Mouse (Mus musculus): ENCODE measurements around the gene Tfdp1. TPM values are rescaled to one million over a fixed set of nuclear protein-coding genes. Genes with fewer than 3 reads are reported as not detected.
A peak's percentile ranks its signal among the peaks of the same experiment; 100 is the strongest.

Tfdp1 gene
- total RNA-seq, 1 experiment from 2014 or later = 186 TPM

DNA sequence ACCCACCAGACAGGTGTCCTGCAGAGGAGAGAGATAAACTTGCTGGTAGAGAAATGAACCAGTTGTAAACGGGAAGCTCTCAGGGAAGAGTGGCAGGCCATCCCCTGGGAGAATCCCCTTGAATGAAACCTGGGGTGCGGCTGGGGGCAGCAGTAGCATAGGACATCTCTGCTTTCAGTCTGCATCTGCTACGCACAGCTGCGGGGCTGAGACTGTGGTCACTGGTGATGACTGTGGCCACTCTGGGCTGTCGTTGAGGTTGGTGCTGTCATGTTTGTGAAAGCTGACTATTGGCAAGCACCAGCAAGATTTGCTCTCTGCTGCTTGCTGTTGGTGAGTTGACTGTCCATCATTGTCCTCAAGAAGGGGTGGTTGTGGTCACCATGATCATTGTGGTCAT lies 13.0 kb downstream of the Tfdp1 start:
- no peak for ATAC-seq (replicated peaks; ENCODE audit: low read depth, poor library complexity, severe bottlenecking)

- no peak for ATAC-seq (replicated peaks; ENCODE audit: low read depth, poor library complexity, severe bottlenecking)
Observed at GRCm38 (mm10) chr8:13352601-13353000, 14.1 kb downstream of the Tfdp1 start.

- ATAC-seq (replicated peaks; ENCODE audit: low read depth, poor library complexity, severe bottlenecking) = peak; percentile 53
Observed at GRCm38 (mm10) chr8:13353155-13353833, 14.7 kb downstream of the Tfdp1 start.

GRCm38 (mm10) chr8:13353883-13354282 lies 15.3 kb downstream of the Tfdp1 start:
- ATAC-seq (replicated peaks; ENCODE audit: low read depth, poor library complexity, severe bottlenecking) = no peak

GRCm38 (mm10) chr8:13356221-13356620 lies 17.7 kb downstream of the Tfdp1 start:
- no peak for ATAC-seq (replicated peaks; ENCODE audit: low read depth, poor library complexity, severe bottlenecking)

GRCm38 (mm10) chr8:13356681-13357080 lies 18.1 kb downstream of the Tfdp1 start:
- ATAC-seq (replicated peaks; ENCODE audit: low read depth, poor library complexity, severe bottlenecking) = peak; percentile 24; the same call in 1 of the 2 replicates

DNA sequence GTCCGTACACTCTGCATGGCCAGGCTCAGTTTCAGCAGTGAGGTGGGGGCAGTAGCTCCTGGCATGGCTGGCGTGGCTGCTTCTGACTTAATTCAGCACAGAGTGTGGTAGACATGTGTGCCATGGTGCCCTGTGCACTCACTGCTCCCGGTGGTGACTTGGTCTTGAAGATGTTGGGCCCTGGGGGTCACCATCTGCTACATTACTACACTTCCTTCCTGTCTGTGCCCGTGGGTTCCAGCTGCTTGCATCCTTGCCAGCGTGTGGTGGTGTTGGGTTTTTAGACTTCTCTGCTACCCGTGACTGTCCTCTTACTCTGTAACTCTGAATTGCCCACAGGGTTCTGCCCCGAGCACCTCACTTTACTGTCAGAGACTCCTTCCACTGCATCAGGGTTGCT lies 21.7 kb downstream of the Tfdp1 start:
- peak; percentile 73 for ATAC-seq (replicated peaks; ENCODE audit: low read depth, poor library complexity, severe bottlenecking)

- ATAC-seq (replicated peaks; ENCODE audit: low read depth, poor library complexity, severe bottlenecking) = peak; percentile 42; the same call in 1 of the 2 replicates
Observed at GRCm38 (mm10) chr8:13361865-13362264, 23.3 kb downstream of the Tfdp1 start.

- ATAC-seq (replicated peaks; ENCODE audit: low read depth, poor library complexity, severe bottlenecking) = no peak
Observed at GRCm38 (mm10) chr8:13373151-13373662, 34.7 kb downstream of the Tfdp1 start.

DNA sequence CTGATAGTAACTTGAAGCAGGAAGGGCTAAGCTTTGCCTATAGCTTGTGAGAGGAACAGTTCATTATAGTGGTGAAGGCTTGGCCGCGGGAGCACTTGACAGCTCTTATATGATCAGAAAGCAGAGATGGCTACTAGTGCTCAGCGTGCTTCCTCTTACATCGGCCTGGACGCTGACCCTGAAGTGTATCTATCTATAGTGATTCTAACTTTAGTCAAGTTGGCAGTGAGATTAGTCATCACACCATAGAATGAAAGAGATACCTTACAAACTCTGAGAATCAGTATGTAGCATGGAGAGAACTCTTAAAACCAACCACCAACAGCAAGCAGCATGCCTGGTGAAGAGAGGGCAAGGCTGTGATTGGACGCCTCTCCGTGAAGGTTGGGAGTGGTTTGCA lies 43.1 kb downstream of the Tfdp1 start:
- no peak for ATAC-seq (replicated peaks; ENCODE audit: low read depth, poor library complexity, severe bottlenecking)

DNA sequence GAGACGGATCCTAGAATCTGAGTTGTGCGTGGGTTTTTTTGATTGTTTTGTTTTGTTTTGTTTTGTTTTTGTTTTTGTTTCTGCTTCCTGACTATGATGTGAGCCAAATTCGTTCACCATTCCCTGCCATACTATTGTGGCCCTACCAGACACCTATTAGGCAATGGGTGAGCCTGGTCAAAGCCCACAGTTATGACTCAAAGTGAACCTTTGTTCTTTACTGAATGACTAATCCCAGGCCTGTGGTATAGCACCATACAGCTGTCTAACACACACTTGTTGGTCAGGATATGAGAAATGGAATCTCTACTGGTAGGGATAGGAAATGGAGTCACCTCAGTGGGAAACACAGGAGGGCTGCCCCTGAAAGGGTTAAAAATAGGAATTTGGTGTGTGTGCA lies 44.0 kb downstream of the Tfdp1 start:
- no peak for ATAC-seq (replicated peaks; ENCODE audit: low read depth, poor library complexity, severe bottlenecking)

DNA sequence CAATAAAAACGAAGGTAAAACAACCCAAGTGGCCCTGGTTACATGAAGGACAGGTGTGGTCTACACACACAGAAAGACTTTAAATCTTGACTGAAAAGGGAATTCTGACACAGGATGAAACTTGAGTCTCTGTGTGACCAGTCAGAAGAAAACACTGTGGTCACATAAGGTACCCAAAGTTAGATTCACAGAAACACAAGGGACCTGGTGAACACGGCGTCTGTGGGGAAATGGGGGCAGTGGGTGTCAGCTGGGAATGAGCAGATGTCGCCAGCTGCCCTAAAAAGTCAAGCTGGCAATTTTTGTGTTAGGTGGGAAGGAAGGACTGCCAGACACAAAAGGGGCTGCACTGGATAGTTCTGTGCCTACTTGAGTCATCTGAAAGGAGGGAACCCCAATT lies 44.4 kb downstream of the Tfdp1 start:
- ATAC-seq (replicated peaks; ENCODE audit: low read depth, poor library complexity, severe bottlenecking) = no peak

DNA sequence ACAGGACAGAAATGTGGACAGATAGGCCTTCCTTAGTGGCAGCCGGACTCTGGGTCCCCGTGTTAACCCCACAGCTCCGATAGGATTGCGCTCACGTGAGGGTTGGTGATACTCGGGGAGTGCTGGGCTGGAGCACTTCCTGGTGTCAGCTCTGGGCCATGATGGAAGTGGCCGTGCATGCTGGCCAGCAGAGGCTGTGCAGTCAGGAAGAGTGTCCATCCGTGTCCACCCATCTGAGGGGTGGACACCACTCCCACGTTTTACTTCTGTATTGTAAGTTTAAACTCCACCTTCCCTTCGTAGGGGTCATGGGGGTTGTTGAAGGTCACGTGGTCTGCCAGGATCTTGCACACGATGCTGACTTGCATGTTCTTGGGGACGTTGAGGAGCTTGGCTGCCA lies 47.8 kb downstream of the Tfdp1 start:
- ATAC-seq (replicated peaks; ENCODE audit: low read depth, poor library complexity, severe bottlenecking) = no peak

- peak; percentile 69 for ATAC-seq (replicated peaks; ENCODE audit: low read depth, poor library complexity, severe bottlenecking)
Observed at GRCm38 (mm10) chr8:13387728-13388127, 49.2 kb downstream of the Tfdp1 start.

- no peak; the same call in 1 of the 2 replicates for ATAC-seq (replicated peaks; ENCODE audit: low read depth, poor library complexity, severe bottlenecking)
Observed at GRCm38 (mm10) chr8:13388744-13389143, 50.2 kb downstream of the Tfdp1 start.

DNA sequence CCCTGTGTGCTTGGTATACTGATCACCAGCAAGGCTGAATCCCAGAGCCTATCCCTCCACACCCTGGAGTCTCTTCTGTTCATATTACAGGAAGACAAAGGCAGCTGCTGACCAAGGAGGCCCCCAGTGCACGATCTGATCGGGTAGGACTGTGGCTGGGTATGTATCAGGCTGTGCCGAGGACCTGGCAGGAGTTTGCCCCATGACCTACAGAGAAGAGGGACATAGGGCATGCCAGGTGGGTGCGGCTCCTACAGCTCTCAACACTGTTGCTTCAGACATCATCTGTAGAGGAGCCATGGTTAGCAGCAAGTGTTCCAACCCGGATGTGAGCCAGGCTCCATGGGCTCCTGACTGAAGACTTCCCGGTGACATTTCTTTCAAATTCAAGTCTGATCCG lies 55.3 kb downstream of the Tfdp1 start:
- no peak for ATAC-seq (replicated peaks; ENCODE audit: low read depth, poor library complexity, severe bottlenecking)

- ATAC-seq (replicated peaks; ENCODE audit: low read depth, poor library complexity, severe bottlenecking) = no peak
Observed at GRCm38 (mm10) chr8:13396725-13397124, 58.2 kb downstream of the Tfdp1 start, which contains the start of gene Atp4b. Gene Atp4b, minus strand, starts transcription at chr8:13396825.

DNA sequence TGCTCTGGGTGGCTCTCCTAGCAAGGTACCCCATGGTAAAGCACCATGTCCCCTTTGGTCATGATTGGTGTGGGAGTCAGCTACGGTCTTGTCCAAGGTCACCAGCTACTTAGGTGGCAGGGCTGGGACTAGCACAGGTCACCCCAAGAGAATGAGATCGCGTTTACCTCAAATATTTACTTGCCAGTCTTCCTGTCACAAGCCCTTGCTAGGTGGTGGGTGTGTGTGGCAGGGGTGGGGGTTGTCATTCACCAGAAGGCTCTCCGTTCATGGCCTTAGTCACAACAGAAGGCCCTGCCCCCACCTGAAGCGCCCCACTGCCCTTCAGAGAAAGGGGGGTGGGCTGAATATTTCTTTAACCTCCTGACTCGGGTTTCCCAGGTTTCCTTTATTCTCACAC lies 65.0 kb downstream of the Tfdp1 start:
- no peak for ATAC-seq (replicated peaks; ENCODE audit: low read depth, poor library complexity, severe bottlenecking)

DNA sequence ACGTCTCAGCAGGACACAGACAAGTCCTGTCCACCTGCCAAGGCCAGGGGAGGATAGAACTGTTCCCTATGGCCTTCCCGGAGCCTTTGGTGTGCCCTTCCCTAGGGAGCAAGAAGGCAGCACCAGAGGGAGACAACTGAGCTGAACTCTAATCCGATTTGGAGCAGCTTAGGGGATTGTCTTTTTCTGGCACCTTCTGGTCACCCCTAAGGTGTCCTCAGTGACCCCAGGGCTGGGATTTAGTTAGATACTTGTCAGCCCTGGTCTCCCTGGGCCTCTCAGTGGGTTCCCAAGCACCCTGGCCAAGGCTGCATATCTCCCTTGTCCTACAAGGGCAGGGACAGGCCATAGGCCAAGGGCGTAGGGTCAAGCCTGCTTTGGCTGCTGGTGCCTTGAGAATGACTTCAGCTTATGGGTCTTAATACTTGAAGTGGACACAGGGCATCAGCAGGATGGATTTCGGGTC lies 66.1 kb downstream of the Tfdp1 start, which contains the start of gene Grk1:
Grk1 (plus strand) TSS at position 416 of the 466 bp plus-strand sequence.
- ATAC-seq (replicated peaks; ENCODE audit: low read depth, poor library complexity, severe bottlenecking) = no peak

GRCm38 (mm10) chr8:13406011-13406410 lies 67.5 kb downstream of the Tfdp1 start:
- no peak for ATAC-seq (replicated peaks; ENCODE audit: low read depth, poor library complexity, severe bottlenecking)

DNA sequence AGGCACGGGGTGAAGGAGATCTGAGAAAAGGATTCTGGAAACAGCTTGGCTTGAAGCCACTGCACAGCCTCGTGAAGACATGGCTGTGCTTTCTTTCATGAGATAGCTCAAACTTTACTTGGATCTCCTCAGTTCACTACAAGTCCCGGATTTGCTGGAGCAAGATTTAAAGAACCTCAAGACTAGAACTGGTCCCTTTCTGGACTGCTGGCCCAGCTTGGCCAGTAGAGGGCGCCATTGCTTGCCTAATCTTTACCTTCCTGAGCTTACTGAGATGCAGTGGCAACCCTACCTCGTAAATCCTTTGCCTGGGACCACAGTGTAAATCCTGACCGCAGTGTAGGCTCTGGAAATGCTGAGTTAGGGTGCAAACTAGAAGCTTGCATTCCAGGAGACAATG lies 73.0 kb downstream of the Tfdp1 start:
- ATAC-seq (replicated peaks; ENCODE audit: low read depth, poor library complexity, severe bottlenecking) = peak; percentile 68

Measured in common myeloid progenitor, adult 5-6 weeks (primary cell).